Mouse (Mus musculus): ENCODE data around the gene Pla2g4f.

DNA sequence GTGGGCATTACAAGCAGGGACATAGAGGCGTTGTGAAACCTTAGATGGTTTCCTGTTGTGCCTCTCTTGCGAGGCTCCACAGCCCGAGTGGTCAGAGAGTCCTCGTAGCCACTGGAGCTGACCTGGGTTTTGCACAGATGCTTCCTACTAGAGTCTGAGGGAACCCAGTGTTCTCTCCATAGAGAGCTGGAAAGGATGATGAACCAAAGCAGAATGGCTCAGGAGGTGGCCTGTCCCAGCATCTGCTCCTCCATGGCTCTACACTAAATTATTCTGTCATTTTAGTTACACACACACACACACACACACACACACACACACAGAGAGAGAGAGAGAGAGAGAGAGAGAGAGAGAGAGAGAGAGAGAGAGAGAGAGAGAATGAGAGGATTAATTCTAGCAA, 28.3 kb downstream of the Pla2g4f start:
- no peak for TF ChIP-seq GATA1 (IDR thresholded peaks at IDR 0.05; ENCODE audit: borderline replicate concordance, low read length)
- no peak for TF ChIP-seq FLI1 (IDR thresholded peaks at IDR 0.05; ENCODE audit: low read length)
